Mouse (Mus musculus): Measurements from ENCODE around the gene Calm1. TPM values are rescaled to one million over a fixed set of nuclear protein-coding genes. Genes with fewer than 3 reads are reported as not detected.

Calm1 gene
- polyA plus RNA-seq, 1 experiment, result 1,569 TPM

Other genes with a start within 250 kb of the Calm1 start
- gene Kcnk13, start 234.9 kb upstream of the Calm1 start, polyA plus RNA-seq (2012; rRNA removed), result 6.3 TPM in 2 replicates
- 133 and 152 TPM in 2 replicates for gene Psmc1, start 89.3 kb upstream of the Calm1 start, polyA plus RNA-seq (2012; rRNA removed)
- gene Nrde2, start 39.8 kb upstream of the Calm1 start, polyA plus RNA-seq (2012; rRNA removed), result 12.0 and 14.9 TPM in 2 replicates

Measured in frontal cortex, adult 2 months (tissue).